Mouse (Mus musculus): Measurements from ENCODE around the gene Gdpgp1.

GRCm38 (mm10) chr7:80280998-80281397, 48.3 kb downstream of the Gdpgp1 start:
- TF ChIP-seq CTCF (IDR thresholded peaks at IDR 0.05; ENCODE audit: low read depth, low read length) (no peak), POLR2AphosphoS5 (IDR thresholded peaks at IDR 0.05; ENCODE audit: insufficient replicate concordance, low read depth, low read length) (no peak), GATA2 (IDR thresholded peaks at IDR 0.05; ENCODE audit: borderline replicate concordance, low read depth, low read length) (no peak), GATA1 (IDR thresholded peaks at IDR 0.05; ENCODE audit: borderline replicate concordance, low read length) (no peak), TAL1 (conservative IDR thresholded peaks at IDR 0.05; ENCODE audit: low read depth, low read length) (no peak)

All from G1E (cell line).